Mouse (Mus musculus) 3134 (cell line): ENCODE results near the gene Msantd2.

Experiments used
- DNase-seq: peaks from one replicate; pipeline ENCODE4 v3.0.0-alpha.2; 2011; ENCODE audit warnings: low spot score; ENCODE audit not compliant: insufficient read length; ENCODE audit errors: extremely low read depth

Msantd2 gene

DNA sequence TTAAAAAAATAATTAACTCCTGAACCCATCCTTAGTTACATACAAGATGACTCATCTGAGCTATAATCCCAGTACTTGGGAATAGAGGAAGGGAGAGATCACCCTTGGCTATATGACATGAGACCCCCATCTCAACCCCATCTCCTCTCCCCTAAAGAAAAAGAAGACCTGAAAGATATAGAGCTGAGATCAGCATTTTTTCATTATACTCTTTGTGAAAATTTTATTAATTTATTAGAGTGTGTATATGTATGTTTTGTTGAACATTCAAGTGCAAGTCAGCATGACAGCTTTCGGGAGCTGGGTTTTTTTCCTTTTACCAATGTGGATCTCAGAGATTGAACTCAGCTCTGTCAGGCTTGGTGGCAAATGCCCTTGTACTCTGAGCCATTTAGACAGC, 12.1 kb downstream of the Msantd2 start:
- DNase-seq, result no peak

DNA sequence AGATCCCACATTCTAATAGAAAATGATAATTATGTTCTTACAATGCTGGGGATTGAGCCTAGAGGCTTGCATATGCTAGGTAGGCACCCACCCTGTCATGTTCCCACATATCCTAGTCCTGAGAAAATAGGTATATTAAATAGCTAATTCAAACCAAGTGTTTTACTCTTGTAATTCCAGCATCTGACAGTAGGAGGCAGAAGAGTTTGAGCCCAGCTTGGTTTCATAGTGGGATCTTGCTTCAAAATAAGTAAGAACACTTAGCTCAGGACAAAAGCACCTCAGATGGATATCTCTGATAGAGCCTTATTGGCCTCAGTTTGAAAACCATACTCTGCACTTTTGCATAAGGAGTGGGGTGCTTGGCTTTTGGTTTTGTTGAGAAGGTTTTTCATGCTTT, 15.2 kb downstream of the Msantd2 start:
- DNase-seq, result no peak

DNA sequence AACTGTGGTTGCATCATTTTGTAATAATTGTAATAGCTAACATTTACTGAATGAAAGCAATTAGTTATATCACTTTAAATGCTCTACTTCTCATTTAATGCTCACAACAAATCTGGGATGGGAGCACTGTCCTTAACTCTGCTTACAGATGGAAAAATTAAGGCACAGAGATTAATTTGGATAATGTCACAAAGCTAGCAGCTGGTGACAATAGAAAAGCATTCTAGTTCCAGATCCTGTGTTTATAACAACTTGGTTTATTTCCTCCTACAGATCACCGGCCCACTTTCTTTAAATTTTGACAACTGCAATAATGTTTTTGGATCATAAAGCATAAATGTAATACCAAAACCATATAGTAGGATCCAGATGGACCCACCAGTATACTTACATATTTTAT, 16.9 kb downstream of the Msantd2 start:
- DNase-seq, result no peak

DNA sequence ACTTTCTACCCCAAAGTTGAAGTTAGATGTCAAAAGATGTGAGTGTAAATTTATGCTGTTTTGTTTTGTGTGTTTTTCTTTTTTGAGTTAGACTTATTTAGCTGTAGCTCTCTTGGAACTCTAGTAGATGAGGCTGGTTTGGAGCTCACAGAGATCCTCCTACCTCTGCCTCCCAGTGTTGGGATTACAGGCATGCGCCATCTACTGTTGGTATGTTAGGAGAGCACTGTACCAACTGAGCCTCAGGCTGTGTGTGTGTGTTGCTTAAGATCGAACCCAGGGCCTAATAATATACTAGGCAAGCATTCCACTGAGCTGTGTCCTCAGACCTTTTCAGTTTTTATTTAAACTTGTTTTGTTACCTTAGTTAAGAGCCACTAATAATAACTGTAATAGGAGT, 23.0 kb downstream of the Msantd2 start:
- no peak for DNase-seq

DNA sequence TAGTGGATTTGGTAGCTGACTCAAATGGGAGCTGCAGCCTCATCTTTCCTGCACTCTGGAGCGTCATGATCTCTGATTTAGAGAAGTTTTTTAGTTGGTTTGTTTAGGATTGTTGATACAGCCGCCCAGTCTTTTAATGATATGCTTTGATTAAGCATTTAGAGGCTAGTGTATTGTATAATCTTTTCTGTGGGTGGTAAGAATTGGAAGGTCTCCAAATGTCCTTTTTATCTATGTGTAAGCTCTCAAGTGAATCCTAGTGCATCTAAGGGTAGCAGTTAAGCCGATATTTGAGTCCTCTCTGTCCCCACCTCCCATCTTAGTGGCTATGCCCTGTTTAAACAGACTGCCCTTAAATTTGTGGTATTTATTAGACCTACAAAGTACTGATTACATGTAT, 25.3 kb downstream of the Msantd2 start:
- DNase-seq, result no peak

DNA sequence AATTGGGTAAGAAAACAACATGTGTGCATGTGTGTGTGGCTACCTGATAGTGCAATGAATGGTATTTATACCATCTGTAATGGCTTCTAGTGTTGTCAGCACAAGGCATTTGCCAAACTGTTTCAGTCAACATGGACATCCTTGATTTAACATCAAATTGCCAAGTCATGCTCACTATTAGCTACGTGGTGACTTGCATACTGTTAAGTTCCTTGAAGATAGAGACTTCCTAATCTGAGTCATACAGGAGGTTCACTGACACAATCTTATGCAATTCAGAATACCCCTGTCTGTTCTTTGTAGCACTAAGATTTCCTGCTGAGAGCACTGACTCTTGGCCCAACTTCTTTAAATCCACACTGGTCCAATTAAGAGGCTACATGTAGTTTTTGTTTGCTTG, 28.3 kb downstream of the Msantd2 start:
- no peak for DNase-seq

DNA sequence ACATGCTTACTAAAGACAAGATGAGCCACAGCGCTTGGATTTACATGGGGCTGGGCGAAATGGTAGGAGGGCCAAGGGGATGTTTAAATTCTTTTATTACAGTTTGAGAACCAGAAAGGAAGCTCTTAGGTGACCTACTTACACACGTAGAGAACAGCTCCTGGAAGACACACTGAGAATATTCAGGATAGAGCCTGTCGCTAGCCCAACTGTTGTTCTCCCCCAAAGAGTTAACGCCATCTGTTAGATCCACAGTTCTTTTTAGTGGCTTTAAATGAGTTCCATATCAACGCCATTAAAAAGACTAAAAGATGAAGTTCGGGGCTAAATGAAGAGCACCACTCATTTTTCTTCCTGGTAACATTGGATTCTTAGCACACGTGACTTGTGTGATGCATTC, 29.9 kb downstream of the Msantd2 start:
- DNase-seq, result no peak

DNA sequence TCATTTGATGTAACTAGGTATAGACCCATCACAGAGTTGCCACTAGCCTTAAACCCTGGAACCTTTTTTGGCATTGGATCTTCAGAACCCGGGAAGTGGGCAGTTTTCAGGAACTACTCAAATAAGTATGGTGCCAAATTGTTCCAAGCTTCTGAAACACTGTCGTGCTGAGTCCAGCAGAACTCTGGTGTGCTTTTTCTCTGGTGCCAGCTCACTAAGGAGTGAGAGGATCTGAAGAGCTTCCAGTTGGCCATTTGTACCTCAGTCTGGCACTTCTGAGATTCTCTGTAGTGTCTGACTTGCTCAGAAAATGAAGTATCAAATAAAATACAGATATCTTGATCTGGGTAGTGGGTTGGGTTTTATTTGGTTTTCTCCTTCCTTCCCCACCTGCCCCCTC, 30.9 kb downstream of the Msantd2 start:
- no peak for DNase-seq

DNA sequence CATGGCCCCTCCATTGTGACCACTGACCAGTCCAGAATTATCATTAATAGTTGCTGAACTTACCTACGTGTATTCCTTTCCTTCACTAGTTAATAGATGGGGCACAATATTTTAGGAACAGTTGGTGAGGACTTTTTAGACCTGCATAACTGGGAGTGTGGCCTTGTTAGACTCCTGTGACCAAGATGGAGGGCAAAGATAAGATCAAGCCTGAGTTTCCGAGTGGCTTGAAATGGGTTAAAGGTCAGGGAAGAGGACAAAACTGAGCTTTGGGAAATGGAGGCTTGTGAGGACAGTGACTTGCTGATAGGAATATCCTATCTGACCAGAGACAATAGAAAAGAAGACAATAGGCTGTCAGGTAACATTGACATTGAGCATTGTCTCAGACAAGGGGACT, 36.3 kb downstream of the Msantd2 start:
- DNase-seq, result no peak

DNA sequence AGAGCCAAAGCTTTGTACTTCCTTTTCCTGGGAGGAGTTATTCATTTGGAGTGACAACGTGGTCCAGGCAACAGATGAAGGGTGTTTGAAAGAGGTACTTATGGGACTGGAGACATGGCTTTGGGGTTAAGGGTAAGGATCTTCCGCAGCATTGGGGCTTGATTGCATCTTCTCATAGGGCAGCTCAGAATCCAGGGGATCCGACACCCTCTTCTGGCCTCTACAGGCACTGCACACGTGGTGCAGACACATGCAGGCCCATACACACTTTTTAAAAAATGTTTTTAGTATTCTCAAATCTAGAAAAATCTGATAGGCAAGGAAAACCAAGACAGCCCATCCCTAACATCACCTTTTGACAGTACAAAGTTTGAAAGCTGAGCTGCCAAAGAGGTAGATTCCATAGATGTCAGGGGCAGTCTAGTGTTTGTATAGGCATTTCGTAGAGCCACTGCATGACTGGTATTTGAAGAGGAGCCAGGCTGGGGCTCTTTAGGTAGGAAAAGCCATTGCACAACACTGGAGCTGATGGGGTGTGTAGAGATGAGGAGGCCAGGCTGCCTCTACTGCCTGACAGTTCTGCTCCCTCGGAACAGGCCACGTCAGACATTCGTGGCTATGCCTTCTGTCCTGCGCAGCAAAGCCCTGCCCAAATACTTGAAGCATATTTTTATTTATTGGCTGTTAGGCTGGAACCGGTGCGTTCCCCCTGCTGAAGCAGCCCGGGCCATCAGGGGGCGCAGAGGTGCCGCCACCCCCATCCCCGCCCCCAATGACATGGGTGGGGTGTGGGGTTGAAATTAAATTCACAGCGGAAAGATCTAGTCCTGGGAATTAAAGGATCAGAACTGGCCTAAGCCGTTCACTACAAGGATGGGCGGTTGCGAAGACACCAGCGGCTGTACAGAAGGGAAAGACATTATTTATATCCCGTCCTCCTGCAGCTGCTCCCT, 37.6 kb downstream of the Msantd2 start:
- DNase-seq, result no peak

DNA sequence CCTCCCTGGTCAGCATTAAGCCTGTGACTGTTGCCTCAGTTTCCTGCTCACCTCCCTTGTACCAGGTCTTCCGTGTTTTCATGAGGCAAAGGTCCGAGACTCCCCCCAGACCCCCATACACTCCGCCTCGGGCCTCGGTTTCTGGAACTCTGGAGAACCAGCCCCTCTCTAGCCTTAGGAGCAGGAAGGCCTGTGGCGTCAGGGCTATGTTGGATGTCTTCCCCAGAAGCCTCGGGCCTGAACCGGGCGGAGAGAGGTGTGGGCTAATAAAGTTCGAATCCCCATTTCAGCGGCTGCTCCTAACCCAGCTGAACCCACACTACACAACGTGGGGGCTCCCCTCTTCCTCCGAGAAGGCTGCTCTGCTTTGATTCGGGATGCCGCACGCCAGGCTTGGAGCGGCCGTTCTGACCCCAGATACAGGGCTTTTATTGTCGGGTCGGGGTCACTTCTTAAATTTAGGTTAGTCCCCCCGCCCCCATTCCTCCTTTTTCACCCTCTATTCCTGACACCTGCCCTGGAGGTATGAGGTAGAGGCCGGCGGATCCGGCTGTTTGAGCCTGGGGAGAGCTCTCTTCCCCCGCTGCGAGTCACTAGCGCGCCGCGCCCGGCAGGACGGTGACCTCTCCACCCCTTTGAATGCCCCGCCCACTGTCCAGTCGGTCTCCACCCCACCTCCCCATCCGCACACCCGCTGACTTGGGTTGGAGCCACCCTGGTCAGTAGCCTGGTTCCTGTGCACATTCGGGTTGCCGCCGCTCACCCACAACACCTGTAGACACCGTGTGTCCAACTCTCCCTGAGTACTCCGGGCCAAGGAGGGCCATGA, 38.5 kb downstream of the Msantd2 start, which contains the start of gene Esam:
TSS of gene Esam (plus strand) at position 683 of the 829 bp plus-strand sequence.
- DNase-seq, result no peak

DNA sequence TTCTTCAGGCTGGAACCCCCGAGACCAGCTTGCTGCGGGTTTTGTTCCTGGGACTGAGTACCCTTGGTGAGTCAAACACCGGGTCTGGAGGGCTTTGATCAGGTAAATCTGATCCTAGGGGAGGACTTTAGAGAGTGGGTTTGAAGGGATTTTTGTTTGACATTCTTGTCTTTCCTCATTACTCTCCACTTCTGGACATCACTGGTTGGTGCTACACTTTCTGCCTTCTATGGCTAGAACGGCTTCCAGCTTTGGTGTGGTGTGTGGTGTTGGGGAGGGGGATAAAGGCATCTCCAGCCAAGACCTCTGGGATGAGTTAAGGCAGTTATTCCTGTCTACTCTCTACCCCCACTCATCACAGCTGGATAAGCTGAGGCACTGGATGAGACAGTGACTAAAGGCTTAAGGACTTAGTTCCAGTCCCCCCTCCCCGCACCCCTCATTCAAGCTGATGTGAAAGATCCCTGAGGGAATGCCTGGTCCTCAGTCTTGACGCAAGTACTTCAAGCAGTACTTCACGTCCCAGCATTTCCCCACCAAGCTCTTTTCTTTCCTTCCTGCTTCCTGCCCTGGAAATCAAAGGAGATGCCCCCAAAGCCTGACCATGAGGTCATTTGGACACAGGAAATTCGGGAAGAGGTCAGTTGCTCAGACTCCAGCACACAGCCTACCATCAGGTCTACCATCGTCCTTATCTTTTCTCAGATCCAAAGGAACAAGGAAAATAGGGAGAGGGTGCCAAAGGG, 39.3 kb downstream of the Msantd2 start:
- DNase-seq, result no peak

DNA sequence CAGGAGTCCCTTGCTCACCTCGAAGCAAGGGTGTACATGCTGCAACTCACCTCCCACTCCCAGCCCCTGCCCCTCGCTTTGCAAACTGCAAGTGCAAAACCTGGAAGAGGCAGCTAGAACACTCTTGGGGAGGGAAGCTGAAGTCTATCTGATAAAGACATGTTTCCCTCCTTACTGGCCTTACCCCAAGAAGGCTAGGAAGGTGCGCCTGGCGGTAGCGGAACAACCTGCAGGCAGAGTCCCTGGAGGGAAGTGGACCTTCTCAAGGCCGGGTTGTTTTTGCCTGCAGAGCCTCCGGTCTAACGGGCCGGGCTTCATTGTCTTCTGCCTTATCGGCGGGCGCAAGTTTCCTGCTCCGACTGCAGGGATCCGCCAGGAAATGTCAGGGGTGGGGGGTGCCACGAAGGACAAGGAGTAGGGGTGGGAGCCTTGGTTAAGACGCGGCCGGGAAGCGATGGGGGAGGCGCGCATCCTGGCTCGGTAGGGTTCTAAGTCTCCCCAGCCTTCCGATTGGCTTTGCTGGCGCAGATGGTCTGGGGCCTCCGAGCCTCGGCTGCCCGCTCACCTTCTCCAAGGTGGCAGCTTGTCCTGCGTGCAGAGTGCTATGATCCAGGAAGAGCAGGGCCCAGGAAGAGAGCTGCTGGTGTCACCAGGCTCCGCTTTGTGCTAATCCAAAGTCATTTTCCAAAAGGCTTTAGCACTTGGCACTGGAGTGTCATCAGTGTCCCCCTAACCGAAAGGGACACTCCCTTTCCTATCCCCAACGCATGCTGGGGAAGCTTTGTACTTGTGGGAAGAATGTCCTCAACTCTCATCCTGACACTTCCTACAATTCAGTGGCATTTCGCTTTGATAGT, 41.1 kb downstream of the Msantd2 start:
- no peak for DNase-seq

DNA sequence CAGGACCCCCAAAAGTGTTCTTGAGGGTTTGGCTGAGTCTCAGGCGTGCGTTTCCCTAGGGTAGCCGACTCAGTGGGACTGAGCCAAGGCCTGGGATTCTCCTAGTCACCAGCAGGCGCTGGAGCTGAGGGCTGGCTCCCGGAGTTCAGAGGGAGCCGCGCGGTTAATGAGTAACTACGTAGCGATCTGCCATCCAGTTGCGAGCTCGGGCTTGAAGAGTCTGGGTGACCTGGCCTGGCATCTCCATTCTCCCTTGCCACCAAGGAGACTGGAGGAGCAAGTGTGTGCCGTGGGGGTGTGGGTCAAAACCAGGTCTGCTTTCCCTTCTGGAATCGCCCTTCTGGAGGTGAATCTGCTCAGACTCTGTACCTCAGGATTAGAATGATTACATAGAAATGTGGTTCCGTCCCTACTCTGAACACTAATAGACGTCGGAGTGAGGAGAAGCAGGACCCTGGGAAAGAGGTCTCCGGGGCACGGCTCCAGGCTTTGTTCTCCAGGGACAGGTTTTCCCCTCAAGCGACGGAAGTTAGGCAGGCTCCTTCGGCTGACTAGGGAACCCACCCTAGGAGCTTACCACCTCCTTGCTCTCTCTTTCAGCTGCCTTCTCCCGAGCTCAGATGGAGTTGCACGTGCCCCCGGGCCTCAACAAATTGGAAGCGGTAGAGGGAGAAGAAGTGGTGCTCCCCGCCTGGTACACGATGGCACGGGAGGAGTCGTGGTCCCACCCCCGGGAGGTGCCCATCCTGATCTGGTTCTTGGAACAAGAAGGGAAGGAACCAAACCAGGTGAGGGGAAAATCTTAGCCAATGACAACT, 42.0 kb downstream of the Msantd2 start:
- no peak for DNase-seq

DNA sequence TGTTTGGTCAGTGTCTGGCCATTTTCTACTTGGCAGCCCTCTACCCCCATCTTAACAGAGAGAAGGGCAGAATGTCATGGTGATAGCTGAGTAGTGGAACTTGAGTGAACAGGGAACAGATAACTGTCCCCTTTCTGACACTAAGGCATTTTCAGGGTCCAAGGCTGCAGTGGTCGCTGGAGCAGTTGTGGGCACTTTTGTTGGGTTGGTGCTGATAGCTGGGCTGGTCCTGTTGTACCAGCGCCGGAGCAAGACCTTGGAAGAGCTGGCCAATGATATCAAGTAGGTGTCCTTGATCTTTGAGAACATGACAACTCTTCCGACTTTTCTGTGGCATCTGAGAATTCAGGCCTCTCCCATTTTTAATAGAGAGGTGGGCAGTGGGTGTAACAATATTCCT, 47.7 kb downstream of the Msantd2 start:
- no peak for DNase-seq

DNA sequence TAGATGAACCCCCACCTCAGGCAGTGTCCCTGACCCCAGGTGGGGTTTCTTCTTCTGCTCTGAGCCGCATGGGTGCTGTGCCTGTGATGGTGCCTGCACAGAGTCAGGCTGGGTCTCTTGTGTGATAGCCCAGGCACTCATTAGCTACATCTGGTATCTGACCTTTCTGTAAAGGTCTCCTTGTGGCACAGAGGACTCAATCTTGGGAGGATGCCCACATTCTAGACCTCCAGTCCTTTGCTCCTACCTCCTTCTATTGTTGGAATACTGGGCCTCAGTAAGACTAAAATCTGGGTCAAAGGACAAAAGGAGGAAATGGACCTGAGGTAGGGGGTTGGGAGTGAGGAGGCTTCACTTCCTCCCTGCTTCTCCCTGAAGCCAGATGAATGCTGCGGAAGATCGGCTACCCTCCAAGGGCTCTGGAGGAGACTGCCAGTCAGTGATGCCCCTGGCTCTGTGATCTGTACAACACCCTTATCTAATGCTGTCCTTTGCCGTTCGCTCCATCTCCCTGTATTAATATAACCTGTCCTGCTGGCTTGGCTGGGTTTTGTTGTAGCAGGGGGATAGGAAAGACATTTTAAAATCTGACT, 48.6 kb downstream of the Msantd2 start:
- DNase-seq, result no peak

DNA sequence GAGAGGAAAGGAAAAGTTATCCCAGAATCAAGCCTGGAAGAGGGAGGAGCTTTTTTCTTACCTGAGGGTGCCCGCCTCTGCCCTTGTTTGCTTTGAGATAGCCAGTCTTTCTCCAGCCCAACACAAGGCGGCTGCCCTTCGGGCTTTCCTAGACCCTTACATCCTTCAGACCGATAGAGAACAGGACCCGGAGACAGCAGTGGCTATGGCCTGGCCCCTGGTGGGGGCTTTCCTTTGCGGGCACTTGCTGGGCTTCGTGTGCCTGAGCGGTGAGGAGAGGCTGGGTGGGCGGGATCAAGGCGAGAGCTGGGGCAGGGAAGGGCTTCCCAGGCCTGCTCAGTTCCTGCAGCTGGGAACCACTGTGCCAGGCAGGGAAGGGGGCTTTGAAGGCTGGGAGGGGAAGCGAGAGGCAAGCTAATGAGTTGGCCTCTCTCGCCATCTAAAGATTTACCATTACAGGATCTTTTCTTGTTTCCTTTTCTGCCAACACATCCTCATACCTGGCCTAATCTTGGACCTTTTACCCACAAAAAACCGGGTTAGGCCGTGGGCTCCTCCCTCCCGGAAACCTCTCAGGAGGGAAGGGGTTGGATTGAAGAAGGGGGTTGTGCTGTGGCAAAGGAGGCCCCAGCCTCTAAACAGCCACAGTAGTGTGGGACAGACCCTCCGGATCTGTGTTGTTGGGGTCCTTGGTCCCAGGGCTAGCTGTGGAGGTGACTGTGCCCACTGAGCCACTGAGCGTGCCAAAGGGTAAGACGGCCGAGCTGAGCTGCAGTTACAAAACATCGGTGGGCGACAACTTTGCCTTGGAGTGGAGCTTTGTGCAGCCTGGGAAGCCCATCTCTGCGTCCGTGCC, 50.3 kb downstream of the Msantd2 start, which contains the start of gene Vsig2:
TSS of gene Vsig2 (plus strand) at position 86 of the 856 bp plus-strand sequence.
- DNase-seq, result no peak

DNA sequence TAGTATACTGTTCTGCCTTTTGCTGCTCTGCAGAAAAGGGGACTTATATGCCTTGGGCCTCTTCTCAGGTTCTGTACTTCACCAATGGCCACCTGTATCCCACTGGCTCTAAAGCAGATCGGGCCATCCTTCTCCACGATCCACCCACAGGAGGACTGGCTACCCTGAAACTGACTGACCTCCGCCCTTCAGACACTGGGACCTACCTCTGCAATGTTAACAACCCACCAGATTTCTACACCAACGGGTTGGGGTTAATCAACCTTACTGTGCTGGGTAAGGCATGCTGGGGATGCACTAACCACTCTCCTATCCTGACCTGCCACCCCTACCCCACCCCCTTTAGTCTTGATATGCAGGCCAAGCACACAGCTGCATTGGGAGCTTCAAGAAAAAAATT, 51.1 kb downstream of the Msantd2 start:
- no peak for DNase-seq
